Mouse (Mus musculus) lung, postnatal 36 days (tissue): ENCODE measurements around the gene Lrrc4c.

Experiments used
- DNase-seq: peaks from one replicate; pipeline ENCODE4 v3.0.0; 2022; ENCODE audit warnings: mixed read lengths

The Lrrc4c gene

DNA sequence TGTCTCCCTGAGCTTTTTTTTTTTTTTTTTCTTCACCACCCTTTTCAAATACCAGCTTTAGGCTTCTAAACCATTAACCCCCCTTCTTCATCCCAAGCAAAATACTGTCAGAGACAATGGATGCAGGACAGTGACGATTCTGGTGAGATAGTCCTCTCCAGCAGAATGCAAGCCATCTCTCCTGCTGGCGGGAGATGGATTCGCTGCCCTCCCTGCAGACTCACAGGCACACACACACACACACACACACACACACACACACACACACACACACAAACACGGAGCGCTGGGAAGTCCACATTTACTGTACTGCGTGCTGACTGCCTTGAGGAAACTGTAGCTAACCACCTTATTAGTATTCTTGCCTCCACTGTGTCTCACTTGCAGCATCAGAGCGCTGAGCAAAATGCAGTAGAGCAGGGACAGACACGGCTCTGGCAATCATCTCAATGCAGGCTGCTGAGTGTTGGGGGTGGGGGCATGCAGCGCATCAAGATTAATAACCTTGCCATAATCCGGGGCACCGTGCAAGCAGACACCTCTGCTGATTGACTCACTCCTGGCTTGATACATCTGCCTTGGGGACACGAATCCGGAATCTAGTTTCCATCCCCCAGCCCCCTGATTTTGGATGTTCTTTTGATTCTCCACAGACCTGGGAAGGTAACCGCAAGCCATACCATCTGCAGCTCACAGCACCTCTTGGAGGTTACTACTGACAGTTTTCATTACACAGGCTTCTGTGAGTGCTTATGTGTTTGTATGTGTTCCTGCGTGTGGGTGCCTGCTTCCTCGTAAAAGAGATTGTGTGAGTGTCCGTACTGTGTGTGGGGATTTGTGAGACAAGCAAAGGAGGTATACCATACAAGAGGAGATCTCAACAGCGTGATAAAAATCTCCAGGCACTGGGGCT, at the start of gene Lrrc4c:
TSS of gene Lrrc4c (plus strand) at position 783 of the 913 bp plus-strand sequence.
- no peak for DNase-seq

DNA sequence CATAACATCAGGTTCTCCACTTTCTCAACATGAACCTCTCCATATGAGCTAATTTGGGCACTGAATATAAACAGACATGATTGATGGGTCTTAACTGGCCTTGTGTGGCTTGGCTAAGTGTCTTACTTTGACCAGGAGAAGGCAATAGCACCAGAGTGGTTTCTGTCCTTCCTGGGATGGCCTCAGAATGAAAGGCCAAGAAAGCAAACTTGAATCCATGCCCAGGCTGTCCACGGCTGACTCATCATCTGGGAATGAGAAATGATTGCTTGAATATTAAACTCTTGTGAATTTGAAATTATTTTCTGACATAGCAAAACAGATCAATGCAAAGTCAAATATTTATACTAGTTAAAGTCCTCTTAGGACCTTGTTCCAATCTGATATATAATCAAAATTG, 42.9 kb upstream of the Lrrc4c start:
- DNase-seq = peak; percentile 8

DNA sequence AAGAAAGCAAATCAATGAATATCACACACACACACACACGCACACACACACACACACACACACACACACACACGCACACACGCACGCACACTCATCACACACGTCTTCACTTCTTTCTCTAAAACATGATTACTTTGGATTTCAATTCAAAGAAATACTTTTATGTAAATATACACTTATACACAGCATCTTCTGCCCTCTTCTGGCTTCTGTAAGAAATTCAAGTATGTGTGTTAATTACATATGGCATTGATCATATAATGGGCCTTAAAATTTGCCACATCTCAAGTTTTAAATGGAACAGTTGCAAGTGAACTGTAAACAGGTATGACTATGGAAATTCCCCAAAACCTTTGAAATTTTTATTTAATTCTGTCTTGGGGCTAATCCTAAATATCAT, 35.0 kb upstream of the Lrrc4c start:
- no peak for DNase-seq

DNA sequence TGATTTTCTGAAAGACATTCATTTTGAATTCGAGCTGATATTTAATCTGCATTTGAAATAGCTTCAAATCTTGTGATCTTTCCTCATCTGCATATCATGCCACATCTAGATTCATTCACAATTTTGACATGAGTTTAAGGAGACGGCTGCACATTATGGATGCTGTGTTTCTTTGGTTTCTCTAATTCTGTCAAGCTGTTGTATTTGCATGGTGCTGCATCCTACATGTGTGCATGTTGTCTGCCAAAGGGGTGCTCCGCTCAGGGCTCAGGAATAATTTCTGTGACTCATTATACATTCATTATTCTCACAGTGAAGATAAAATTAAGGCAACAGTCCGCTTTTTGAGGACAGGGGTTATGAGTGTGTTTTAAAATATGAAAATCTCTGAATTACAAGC, 30.5 kb upstream of the Lrrc4c start:
- no peak for DNase-seq

- DNase-seq = no peak
Measured at GRCm38 (mm10) chr2:96290541-96290940, 27.4 kb upstream of the Lrrc4c start.

- DNase-seq = no peak
Measured at GRCm38 (mm10) chr2:96315034-96315433, 2.9 kb upstream of the Lrrc4c start.

DNA sequence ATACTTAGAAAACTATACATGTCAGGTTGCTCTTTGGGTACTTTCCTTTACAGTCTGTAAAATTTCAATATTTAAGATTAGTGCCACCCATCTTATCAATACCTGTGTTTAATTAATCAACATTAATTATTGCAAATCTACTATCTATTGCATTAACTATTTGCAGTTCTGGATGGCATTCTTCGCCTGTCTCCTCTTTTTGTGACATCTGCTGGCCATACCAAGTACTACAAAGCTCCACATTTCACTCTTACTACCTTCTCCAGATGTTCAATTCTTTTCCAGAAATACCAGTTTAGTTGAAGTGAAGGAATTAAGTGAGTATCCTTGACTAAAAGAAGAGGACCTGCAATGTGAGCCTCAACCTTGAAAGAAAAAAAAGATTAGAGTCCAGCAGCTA, 1.4 kb upstream of the Lrrc4c start:
- no peak for DNase-seq

DNA sequence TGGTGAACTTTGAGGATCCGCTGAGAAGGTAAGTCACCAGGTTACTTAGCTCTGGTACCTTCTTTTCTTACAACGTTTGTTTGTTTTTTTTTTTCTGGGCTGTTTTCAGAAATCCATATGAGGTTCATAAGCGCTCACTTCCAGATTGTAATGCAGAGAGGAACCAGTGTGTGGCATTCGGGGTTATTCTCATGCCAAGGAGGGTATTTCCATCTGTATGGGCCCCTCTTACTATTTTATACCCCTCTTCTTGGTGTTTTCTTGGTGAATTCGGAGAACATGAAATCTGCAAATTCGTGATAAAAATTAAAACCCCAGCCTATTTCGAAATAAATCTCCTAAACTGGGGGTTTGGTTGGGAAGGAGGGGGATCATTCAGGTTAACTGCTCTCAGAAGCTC, 587 bp downstream of the Lrrc4c start:
- DNase-seq = no peak

DNA sequence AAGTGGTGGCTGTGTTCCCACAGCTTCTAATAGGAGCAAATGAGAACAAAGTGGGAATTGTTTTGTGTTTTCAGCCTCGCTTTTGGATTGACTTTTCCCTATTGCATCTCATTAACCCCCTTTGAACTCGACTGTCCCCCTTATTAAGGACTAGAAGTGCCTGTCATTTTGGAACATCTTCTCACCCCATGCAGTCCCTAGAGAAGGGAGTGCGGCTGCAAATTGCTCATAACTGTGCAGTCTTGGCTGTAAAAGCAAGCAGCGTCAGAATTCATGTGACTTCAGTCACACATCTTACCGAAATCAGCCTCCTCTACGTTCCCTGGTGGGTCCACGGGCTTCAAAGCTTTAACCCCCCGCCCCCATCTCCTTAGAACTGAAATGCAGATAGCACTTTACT, 1.2 kb downstream of the Lrrc4c start:
- DNase-seq = no peak

- no peak for DNase-seq
Measured at GRCm38 (mm10) chr2:96319649-96320048, 1.7 kb downstream of the Lrrc4c start.

DNA sequence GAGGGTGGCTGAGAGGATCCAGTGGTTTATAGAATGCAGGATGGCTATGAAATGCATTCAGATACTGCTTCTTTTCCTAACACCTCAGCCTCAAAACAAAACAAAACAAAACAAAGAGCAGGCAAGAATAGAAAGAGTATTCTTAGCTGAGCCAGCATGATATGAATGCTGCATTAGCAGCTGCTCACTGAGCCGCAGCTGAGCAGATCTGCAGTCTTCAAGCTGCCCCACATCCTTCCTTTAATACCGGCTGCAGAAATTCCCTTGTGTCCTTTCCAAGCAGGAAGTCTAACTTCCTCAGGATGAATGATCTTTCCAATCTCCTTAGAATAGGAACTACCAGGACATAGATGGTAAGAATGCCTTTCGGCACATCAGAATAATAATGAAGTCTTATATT, 16.7 kb downstream of the Lrrc4c start:
- no peak for DNase-seq

DNA sequence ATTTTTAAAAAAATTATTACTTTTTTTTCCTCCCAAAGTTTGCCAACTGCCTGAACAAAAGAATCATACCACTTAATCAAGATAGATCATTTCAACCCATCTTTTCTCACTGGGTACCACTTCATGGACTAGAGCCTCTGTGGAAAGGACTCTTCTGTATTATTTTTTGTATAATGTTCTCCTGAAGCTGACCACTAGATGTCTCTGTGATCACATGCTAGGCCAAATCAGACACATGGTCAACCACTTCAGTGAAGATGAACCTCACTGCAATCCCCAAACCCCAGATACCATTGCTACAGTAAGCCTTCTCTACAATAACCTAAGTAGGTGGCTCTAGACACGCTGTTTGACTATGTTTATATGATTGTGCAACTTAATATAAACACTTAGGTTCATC, 19.4 kb downstream of the Lrrc4c start:
- DNase-seq = no peak

DNA sequence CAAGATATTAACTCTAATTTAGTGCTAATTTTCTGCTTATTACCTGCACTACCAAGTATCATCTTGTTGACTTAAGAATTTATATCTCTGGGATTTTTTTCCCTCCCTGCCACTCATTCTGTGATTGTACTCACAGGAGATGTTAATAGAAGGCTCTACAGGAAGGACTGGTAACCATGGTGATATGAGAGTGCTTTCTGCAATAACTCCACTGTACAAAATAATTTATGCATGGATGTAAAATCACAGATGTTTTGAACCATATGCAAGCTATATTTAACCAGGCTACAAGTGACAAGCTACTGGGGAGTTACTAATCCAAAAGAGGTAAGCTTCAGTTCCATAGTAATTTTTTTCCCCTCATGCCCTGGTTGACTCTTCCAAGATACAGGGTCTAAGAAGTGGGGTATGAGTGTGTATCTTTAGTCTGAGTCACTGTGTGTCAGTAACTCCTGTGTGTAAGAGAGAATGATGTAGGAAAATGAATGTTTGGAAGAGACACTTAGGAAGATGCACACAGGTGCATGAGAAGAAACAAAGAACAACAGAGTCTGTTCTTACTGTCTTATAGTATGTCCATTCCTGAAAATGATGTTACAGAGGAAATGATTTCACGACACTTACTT, 83.3 kb downstream of the Lrrc4c start:
- DNase-seq = no peak

- DNase-seq = no peak
Measured at GRCm38 (mm10) chr2:96402514-96402913, 84.5 kb downstream of the Lrrc4c start.

DNA sequence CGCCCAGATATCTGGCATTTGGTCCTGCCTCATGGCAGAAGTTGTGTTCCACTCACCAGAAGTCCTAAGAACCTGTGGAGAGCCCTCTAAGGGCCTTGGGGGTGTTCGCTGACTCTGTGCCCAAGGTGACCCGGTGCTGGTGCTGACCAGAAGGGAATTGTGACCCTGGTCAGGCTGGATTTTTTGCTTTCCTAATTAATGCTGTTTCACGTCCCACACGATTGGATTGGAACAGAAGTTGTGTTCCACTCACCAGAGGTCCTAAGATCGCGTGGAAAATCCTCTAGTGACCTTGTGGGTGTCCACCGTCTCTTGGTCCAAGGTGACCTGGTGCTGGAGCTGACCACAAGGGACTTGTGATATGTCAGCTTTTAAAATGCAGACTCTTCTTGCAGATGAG, 88.9 kb downstream of the Lrrc4c start:
- DNase-seq = no peak

- DNase-seq = no peak
Measured at GRCm38 (mm10) chr2:96411182-96411581, 93.2 kb downstream of the Lrrc4c start.

- DNase-seq = no peak
Measured at GRCm38 (mm10) chr2:96461566-96461965, 143.6 kb downstream of the Lrrc4c start.

- DNase-seq = no peak
Measured at GRCm38 (mm10) chr2:96475674-96476073, 157.7 kb downstream of the Lrrc4c start.

DNA sequence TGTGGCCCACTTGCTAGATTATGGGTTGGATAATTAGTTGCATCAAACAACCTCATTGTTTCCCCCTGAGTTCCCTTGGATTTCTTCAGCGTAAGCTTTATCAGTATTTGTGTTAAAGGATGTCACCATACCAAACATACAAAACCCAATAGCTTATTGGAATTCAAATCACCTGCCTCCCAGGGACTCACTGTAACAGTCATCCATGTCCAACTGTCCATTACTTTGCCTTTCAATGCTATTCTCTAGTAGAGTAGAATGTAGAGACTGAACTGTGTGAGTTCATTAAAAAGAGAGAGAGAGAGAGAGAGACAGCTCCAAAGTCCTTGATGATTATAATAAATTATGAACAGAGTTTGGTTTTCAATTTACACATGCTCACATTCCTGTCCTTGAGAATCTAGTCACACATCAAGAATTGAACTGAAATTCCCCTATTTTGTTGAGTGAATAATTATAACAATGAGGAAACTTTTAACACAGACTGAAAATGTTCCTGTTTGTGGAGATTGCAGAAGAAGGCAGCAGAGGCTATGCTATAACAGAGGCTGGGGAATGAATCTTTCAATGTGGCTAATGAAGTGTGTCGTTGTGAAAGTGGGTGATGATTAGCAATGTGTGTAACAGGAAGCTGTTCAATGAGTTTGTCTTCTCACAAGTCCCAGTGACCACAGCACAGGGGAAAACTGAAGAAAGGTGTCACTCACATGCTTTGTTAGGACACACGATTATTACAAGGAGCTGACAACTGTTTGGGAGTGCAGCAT, 181.3 kb downstream of the Lrrc4c start:
- DNase-seq = no peak

GRCm38 (mm10) chr2:96504140-96504539, 186.2 kb downstream of the Lrrc4c start:
- no peak for DNase-seq

- DNase-seq = no peak
Measured at GRCm38 (mm10) chr2:96505641-96506040, 187.7 kb downstream of the Lrrc4c start.

- no peak for DNase-seq
Measured at GRCm38 (mm10) chr2:96508991-96509390, 191.0 kb downstream of the Lrrc4c start.

- DNase-seq = no peak
Measured at GRCm38 (mm10) chr2:96537469-96537868, 219.5 kb downstream of the Lrrc4c start.

GRCm38 (mm10) chr2:96547171-96547570, 229.2 kb downstream of the Lrrc4c start:
- no peak for DNase-seq
